Mouse (Mus musculus) midbrain, postnatal 0 days (tissue): ENCODE results near the gene Kit. TPM values are rescaled to one million over a fixed set of nuclear protein-coding genes. Genes with fewer than 3 reads are reported as not detected.

ENCODE experiments used
- ATAC-seq: fragments of 200-750 bp; cut with Nextera tagmentation; 2 replicates; pipeline ENCODE4 v1.8.0; 2017; ENCODE audit warnings: moderate number of reproducible peaks, mild to moderate bottlenecking, moderate TSS enrichment, moderate library complexity; ENCODE audit not compliant: low FRiP score
- DNase-seq: peaks from one replicate; pipeline ENCODE4 v3.0.0-alpha.2; 2015; ENCODE audit warnings: low spot score
- H3K27ac ChIP-seq: fragments of 300-500 bp; sonication (generic); 2 replicates; pipeline ENCODE4 v1.5.1; 2014; ENCODE audit warnings: low read depth, mild to moderate bottlenecking, low read length, mixed read lengths
- H3K27me3 ChIP-seq: fragments of 300-500 bp; sonication (generic); 2 replicates; pipeline ENCODE4 v1.6.1; 2014; ENCODE audit warnings: low read length, control low read depth, mixed read lengths; ENCODE audit not compliant: insufficient read depth
- H3K36me3 ChIP-seq: fragments of 300-500 bp; sonication (generic); 2 replicates; pipeline ENCODE4 v1.6.1; 2014; ENCODE audit warnings: low read length, control low read depth, mixed read lengths; ENCODE audit not compliant: insufficient read depth
- H3K4me1 ChIP-seq: fragments of 300-500 bp; sonication (generic); 2 replicates; pipeline ENCODE4 v1.6.1; 2014; ENCODE audit warnings: mild to moderate bottlenecking, control low read depth, antibody characterized with exemption, low read length, mixed read lengths; ENCODE audit not compliant: insufficient read depth
- H3K4me2 ChIP-seq: fragments of 300-500 bp; sonication (generic); 2 replicates; pipeline ENCODE4 v1.6.1; 2014; ENCODE audit warnings: low read depth, mild to moderate bottlenecking, low read length, mixed read lengths; ENCODE audit not compliant: poor library complexity, severe bottlenecking
- H3K4me3 ChIP-seq: fragments of 300-500 bp; sonication (generic); 2 replicates; pipeline ENCODE4 v1.5.1; 2014; ENCODE audit warnings: low read depth, mild to moderate bottlenecking, low read length, moderate library complexity
- H3K9ac ChIP-seq: fragments of 300-500 bp; sonication (generic); replicated peaks from 2 replicates; pipeline ENCODE4 v1.6.1; 2014; ENCODE audit warnings: mild to moderate bottlenecking, low read length, moderate library complexity, mixed read lengths; ENCODE audit not compliant: poor library complexity, severe bottlenecking
- H3K9me3 ChIP-seq: fragments of 300-500 bp; sonication (generic); 2 replicates; pipeline ENCODE4 v1.6.1; 2016; ENCODE audit warnings: low read length, control low read depth
- CTCF ChIP-seq: IDR thresholded peaks from 2 replicates; pipeline ENCODE4 v1.5.1; 2016; ENCODE audit warnings: antibody characterized with exemption, mild to moderate bottlenecking
- WGBS: fragments of 180-500 bp; shearing (Covaris S2); extraction: QIAGEN DNeasy Blood & Tissue Kit; methylation state at CpG from one replicate; pipeline ENCODE4 v1.1.7; 2014; 5-methylcytosine and 5-hydroxymethylcytosine counted together
- polyA plus RNA-seq: library from polyadenylated mRNA; unstranded; fragments of >200 nt; fragmentation: Nextera tagmentation; extraction: Ambion mirVana; gene quantifications from 2 replicates; pipeline ENCODE4 v1.2.1, GENCODE M21; 2015
- total RNA-seq: library from RNA; depleted of rRNA; stranded (reverse); fragments of >200 nt; gene quantifications from 2 replicates; pipeline ENCODE4 v1.2.3, GENCODE M21; 2014; rRNA removed

The Kit gene
- total RNA-seq (51.6 and 52.4 TPM in 2 replicates), polyA plus RNA-seq (29.9 and 30.9 TPM in 2 replicates)

GRCm38 (mm10) chr5:75574852-75575566 is at the start of gene Kit:
TSS of gene Kit (plus strand) at chr5:75574916.
- Histone ChIP-seq H3K36me3 (no peaks in the 10 kb centered on the region), H3K27ac (peak within 1 kb of the TSS; percentile 39), H3K27me3 (0 out of 2 replicates have a peak, but pooled peaks cover 4% of the 10 kb centered on the region), H3K9me3 (no peaks in the 10 kb centered on the region), H3K4me2 (peak within 1 kb of the TSS; percentile 75), H3K4me3 (peak within 1 kb of the TSS; percentile 55), H3K4me1 (0 out of 2 replicates have a peak, but pooled peaks cover 3% of the 10 kb centered on the region), H3K9ac (peak within 1 kb of the TSS; percentile 59)
- peak; percentile 87 for ATAC-seq
- 0 out of 2 replicates have a peak, but pooled peaks have one; percentile 1 for TF ChIP-seq CTCF
- WGBS = under 1% methylated on average over 59 of the region's 65 CpGs
- DNase-seq = peak; percentile 87

- no peak overlapping the region for H3K4me3 ChIP-seq
- DNase-seq (no peak), ATAC-seq (no peak)
- H3K27me3 ChIP-seq = no peaks in the 10 kb centered on the region
- H3K36me3 ChIP-seq = no peaks in the 10 kb centered on the region
- WGBS = 79% methylated on average over 3 of the region's 3 CpGs
- no peak for TF ChIP-seq CTCF
- H3K4me1 ChIP-seq = no peaks in the 10 kb centered on the region
- no peaks in the 10 kb centered on the region for H3K9me3 ChIP-seq
- no peak overlapping the region for H3K4me2 ChIP-seq
- no peak overlapping the region for H3K9ac ChIP-seq
- H3K27ac ChIP-seq = no peak overlapping the region
These were observed 38.6 kb upstream of the Kit start for GRCm38 (mm10) chr5:75536156-75536555.

GRCm38 (mm10) chr5:75537717-75538116 is 37.0 kb upstream of the Kit start:
- no peak overlapping the region for H3K4me2 ChIP-seq
- ATAC-seq = no peak
- WGBS = 30% methylated on average over 4 of the region's 4 CpGs
- peak; percentile 14 for TF ChIP-seq CTCF
- no peak for DNase-seq
- no peak overlapping the region for H3K4me3 ChIP-seq
- H3K36me3 ChIP-seq = no peaks in the 10 kb centered on the region
- no peak overlapping the region for H3K9ac ChIP-seq
- H3K9me3 ChIP-seq = no peaks in the 10 kb centered on the region
- no peaks in the 10 kb centered on the region for H3K27me3 ChIP-seq
- no peak overlapping the region for H3K27ac ChIP-seq
- no peaks in the 10 kb centered on the region for H3K4me1 ChIP-seq

GRCm38 (mm10) chr5:75538458-75538857 is 36.3 kb upstream of the Kit start:
- TF ChIP-seq CTCF = no peak
- 31% methylated on average over 3 of the region's 4 CpGs for WGBS
- H3K36me3 ChIP-seq = no peaks in the 10 kb centered on the region
- no peaks in the 10 kb centered on the region for H3K27me3 ChIP-seq
- H3K4me2 ChIP-seq = no peak overlapping the region
- H3K9me3 ChIP-seq = no peaks in the 10 kb centered on the region
- no peak overlapping the region for H3K27ac ChIP-seq
- no peak overlapping the region for H3K9ac ChIP-seq
- DNase-seq = no peak
- no peak overlapping the region for H3K4me3 ChIP-seq
- no peak for ATAC-seq
- no peaks in the 10 kb centered on the region for H3K4me1 ChIP-seq

- H3K4me1 ChIP-seq = no peaks in the 10 kb centered on the region
- 46% methylated on average over 6 of the region's 6 CpGs for WGBS
- no peaks in the 10 kb centered on the region for H3K27me3 ChIP-seq
- no peak overlapping the region for H3K4me2 ChIP-seq
- TF ChIP-seq CTCF = no peak
- H3K27ac ChIP-seq = no peak overlapping the region
- no peak overlapping the region for H3K4me3 ChIP-seq
- ATAC-seq (no peak), DNase-seq (no peak)
- no peak overlapping the region for H3K9ac ChIP-seq
- H3K36me3 ChIP-seq = no peaks in the 10 kb centered on the region
- H3K9me3 ChIP-seq = no peaks in the 10 kb centered on the region
These were observed 35.6 kb upstream of the Kit start for GRCm38 (mm10) chr5:75539098-75539497.

- Histone ChIP-seq H3K4me2 (no peak overlapping the region), H3K27ac (no peak overlapping the region), H3K36me3 (no peaks in the 10 kb centered on the region), H3K27me3 (no peaks in the 10 kb centered on the region), H3K9ac (no peak overlapping the region), H3K4me1 (no peaks in the 10 kb centered on the region), H3K4me3 (no peak overlapping the region), H3K9me3 (no peaks in the 10 kb centered on the region)
- DNase-seq (no peak), ATAC-seq (no peak)
- TF ChIP-seq CTCF = no peak
- WGBS = 89% methylated on average over 3 of the region's 3 CpGs
These were observed 31.0 kb upstream of the Kit start for GRCm38 (mm10) chr5:75543757-75544156.
